Mouse (Mus musculus) CH12.LX (cell line): Measurements from ENCODE around the gene Ankrd36. TPM values are rescaled to one million over a fixed set of nuclear protein-coding genes. Genes with fewer than 3 reads are reported as not detected.

Experiments
- DNase-seq: peaks from one replicate; pipeline ENCODE4 v3.0.0-alpha.2; 2013; ENCODE audit errors: extremely low read depth
- H3K27ac ChIP-seq: 2 replicates; pipeline ENCODE4 v1.5.1; 2012; ENCODE audit warnings: low read depth, mild to moderate bottlenecking, control low read depth, moderate library complexity; ENCODE audit not compliant: insufficient read depth
- H3K27me3 ChIP-seq: replicated peaks from 2 replicates; pipeline ENCODE3; 2012; ENCODE audit warnings: inconsistent platforms
- H3K36me3 ChIP-seq, 2 experiments: replicated peaks in 1 of 2; 2 replicates each; pipeline versions ENCODE3 to v1.6.1; 2012; ENCODE audit warnings: inconsistent platforms in 1 of 2, low read length in 1 of 2, mild to moderate bottlenecking in 1 of 2, mixed read lengths in 1 of 2, moderate library complexity in 1 of 2; ENCODE audit not compliant: control insufficient read depth in 1 of 2, insufficient read depth in 1 of 2
- H3K4me1 ChIP-seq, 2 experiments: 2 replicates each; pipeline ENCODE4 v1.6.1; 2012; ENCODE audit warnings: inconsistent platforms in 1 of 2, moderate library complexity in 1 of 2; ENCODE audit not compliant: insufficient read depth in 2 of 2, control insufficient read depth in 1 of 2
- H3K4me2 ChIP-seq: 2 replicates; pipeline ENCODE4 v1.6.1; 2012; ENCODE audit warnings: low read depth, mild to moderate bottlenecking, control low read depth; ENCODE audit not compliant: poor library complexity, insufficient read depth, severe bottlenecking
- H3K4me3 ChIP-seq, 3 experiments: fragments of 150-350 bp in 1 of 3; sonication (generic) in 1 of 3; replicated peaks in 1 of 3; 2 replicates each; pipeline versions ENCODE3 to v1.5.1; 2011 to 2012; ENCODE audit warnings: low read depth in 2 of 3, low read length in 2 of 3, mild to moderate bottlenecking in 2 of 3, moderate library complexity in 2 of 3, control low read depth in 1 of 3, improper control_type of control experiment in 1 of 3, inconsistent platforms in 1 of 3, mixed read lengths in 1 of 3; ENCODE audit not compliant: poor library complexity in 1 of 3
- H3K79me2 ChIP-seq: replicated peaks from 2 replicates; pipeline ENCODE4 v1.6.1; 2012; ENCODE audit warnings: mild to moderate bottlenecking, moderate library complexity; ENCODE audit not compliant: control insufficient read depth, poor library complexity, insufficient read depth, severe bottlenecking; ENCODE audit errors: extremely low read depth
- H3K9ac ChIP-seq: 2 replicates; pipeline ENCODE4 v1.6.1; 2012; ENCODE audit warnings: low read depth, mild to moderate bottlenecking, control low read depth, moderate library complexity; ENCODE audit not compliant: insufficient read depth
- H3K9me3 ChIP-seq: replicated peaks from 2 replicates; pipeline ENCODE3; 2012; ENCODE audit warnings: low read length, inconsistent platforms, mixed read lengths
- BHLHE40 ChIP-seq: IDR thresholded peaks from 2 replicates; pipeline ENCODE4 v1.6.1; 2011; ENCODE audit warnings: mild to moderate bottlenecking, low read depth, low read length, improper control_type of control experiment
- CHD1 ChIP-seq: IDR thresholded peaks from 2 replicates; pipeline ENCODE4 v1.6.1; 2012; ENCODE audit warnings: low read depth, low read length, improper control_type of control experiment, inconsistent platforms
- CHD2 ChIP-seq: IDR thresholded peaks from 2 replicates; pipeline ENCODE4 v1.6.1; 2011; ENCODE audit warnings: low read length, improper control_type of control experiment
- CTCF ChIP-seq, 2 experiments: IDR thresholded peaks in 1 of 2; conservative IDR thresholded peaks in 1 of 2; 2 replicates each; pipeline ENCODE4 v1.5.1; 2011 to 2012; ENCODE audit warnings: low read depth in 2 of 2, low read length in 2 of 2, improper control_type of control experiment in 1 of 2, inconsistent platforms in 1 of 2, mild to moderate bottlenecking in 1 of 2, moderate library complexity in 1 of 2
- E2F4 ChIP-seq: IDR thresholded peaks from 2 replicates; pipeline ENCODE4 v1.6.1; 2011; ENCODE audit warnings: low read depth, low read length, improper control_type of control experiment; ENCODE audit not compliant: insufficient replicate concordance
- ELF1 ChIP-seq: IDR thresholded peaks from 2 replicates; pipeline ENCODE4 v1.6.1; 2014; ENCODE audit warnings: low read depth, mild to moderate bottlenecking, inconsistent platforms, low read length, improper control_type of control experiment
- ETS1 ChIP-seq: conservative IDR thresholded peaks from 2 replicates; pipeline ENCODE4 v1.6.1; 2012; ENCODE audit warnings: low read depth, mild to moderate bottlenecking, inconsistent platforms, low read length, improper control_type of control experiment, moderate library complexity
- IRF4 ChIP-seq: IDR thresholded peaks from 2 replicates; pipeline ENCODE4 v1.6.1; 2014; ENCODE audit warnings: low read depth, mild to moderate bottlenecking, inconsistent platforms, low read length, improper control_type of control experiment
- KAT2A ChIP-seq: IDR thresholded peaks from 2 replicates; pipeline ENCODE4 v1.6.1; 2012; ENCODE audit warnings: low read length, improper control_type of control experiment, inconsistent platforms; ENCODE audit not compliant: insufficient replicate concordance
- MXI1 ChIP-seq: IDR thresholded peaks from 2 replicates; pipeline ENCODE4 v1.6.1; 2011; ENCODE audit warnings: mild to moderate bottlenecking, low read depth, low read length, improper control_type of control experiment
- NELFE ChIP-seq: IDR thresholded peaks from 2 replicates; pipeline ENCODE4 v1.6.1; 2011; ENCODE audit warnings: low read depth, low read length, improper control_type of control experiment
- NRF1 ChIP-seq: IDR thresholded peaks from 2 replicates; pipeline ENCODE4 v1.6.1; 2014; ENCODE audit warnings: low read depth, mild to moderate bottlenecking, inconsistent platforms, low read length, improper control_type of control experiment, moderate library complexity
- PAX5 ChIP-seq: IDR thresholded peaks from 2 replicates; pipeline ENCODE4 v1.6.1; 2012; ENCODE audit warnings: low read length, inconsistent platforms, mixed read lengths
- POLR2A ChIP-seq: IDR thresholded peaks from 2 replicates; pipeline ENCODE4 v1.6.1; 2011; ENCODE audit warnings: low read depth, mild to moderate bottlenecking, improper control_type of control experiment, low read length
- POLR2AphosphoS2 ChIP-seq: IDR thresholded peaks from 2 replicates; pipeline ENCODE4 v1.6.1; 2011; ENCODE audit warnings: low read depth, low read length, improper control_type of control experiment
- RAD21 ChIP-seq: IDR thresholded peaks from 2 replicates; pipeline ENCODE4 v1.6.1; 2011; ENCODE audit warnings: low read depth, mild to moderate bottlenecking, low read length, improper control_type of control experiment, moderate library complexity
- RCOR1 ChIP-seq: conservative IDR thresholded peaks from 2 replicates; pipeline ENCODE4 v1.6.1; 2012; ENCODE audit warnings: low read depth, mild to moderate bottlenecking, inconsistent platforms, low read length, improper control_type of control experiment
- SIN3A ChIP-seq: IDR thresholded peaks from 2 replicates; pipeline ENCODE4 v1.6.1; 2012; ENCODE audit warnings: low read length, improper control_type of control experiment, inconsistent platforms
- SMC3 ChIP-seq: IDR thresholded peaks from 2 replicates; pipeline ENCODE4 v1.6.1; 2011; ENCODE audit warnings: low read depth, low read length, improper control_type of control experiment
- UBTF ChIP-seq: IDR thresholded peaks from 2 replicates; pipeline ENCODE4 v1.6.1; 2012; ENCODE audit warnings: low read depth, mild to moderate bottlenecking, inconsistent platforms, low read length, improper control_type of control experiment, moderate library complexity
- USF1 ChIP-seq: IDR thresholded peaks from 2 replicates; pipeline ENCODE4 v1.6.1; 2014; ENCODE audit warnings: low read depth, mild to moderate bottlenecking, inconsistent platforms, low read length, improper control_type of control experiment
- USF2 ChIP-seq: conservative IDR thresholded peaks from 2 replicates; pipeline ENCODE4 v1.6.1; 2011; ENCODE audit warnings: low read depth, low read length, improper control_type of control experiment
- ZC3H11A ChIP-seq: IDR thresholded peaks from 2 replicates; pipeline ENCODE4 v1.6.1; 2012; ENCODE audit warnings: low read depth, mild to moderate bottlenecking, inconsistent platforms, low read length, improper control_type of control experiment
- ZKSCAN1 ChIP-seq: IDR thresholded peaks from 2 replicates; pipeline ENCODE4 v1.6.1; 2012; ENCODE audit warnings: low read depth, inconsistent platforms, low read length, improper control_type of control experiment, borderline replicate concordance
- ZMIZ1 ChIP-seq: IDR thresholded peaks from 2 replicates; pipeline ENCODE4 v1.6.1; 2012; ENCODE audit warnings: low read depth, mild to moderate bottlenecking, inconsistent platforms, low read length, improper control_type of control experiment
- dilution Hi-C: fragments of 300-500 bp; cut with MboI; formaldehyde crosslinking; loops from 2 replicates; pipeline ENCODE4 v1.14.3; 2020; ENCODE audit warnings: low sequenced_read_pairs; ENCODE audit not compliant: extremely low pct_unique_long_range_greater_than_20kb, extremely low pct_ligation_motif_present
- in situ Hi-C: fragments of 300-500 bp; cut with MboI; formaldehyde crosslinking; loops from 3 replicates; pipeline ENCODE4 v1.14.3; 2019; ENCODE audit warnings: low sequenced_read_pairs, low pct_ligation_motif_present, low pct_unique_long_range_greater_than_20kb, mixed read lengths
- polyA plus RNA-seq: library from polyadenylated mRNA; unstranded; fragments of >175 nt; gene quantifications from 2 replicates; pipeline ENCODE4 v1.2.1, GENCODE M21; 2012; ENCODE audit warnings: low read depth; ENCODE audit not compliant: insufficient read length
- total RNA-seq, 2 experiments: library from RNA; depleted of rRNA; stranded (reverse); fragments of 300-350 nt in 1 of 2; fragments of >200 nt in 1 of 2; gene quantifications; 2 replicates each; pipeline ENCODE4 v1.2.3; 2012 to 2014

Ankrd36 gene
- total and polyA plus RNA-seq, 3 experiments, result not detected

- in situ Hi-C loops (no loop called here), dilution Hi-C loops (no loop called here)
- DNase-seq, result no peak
- TF ChIP-seq USF1 (no peak), E2F4 (no peak), RCOR1 (no peak), KAT2A (no peak), ZKSCAN1 (no peak), ELF1 (0 out of 2 replicates have a peak, but pooled peaks have one; percentile 10), POLR2AphosphoS2 (no peak), POLR2A (no peak), IRF4 (peak; percentile 16; the same call in 1 of the 2 replicates), SMC3 (peak; percentile 61), CHD1 (no peak), NELFE (no peak), RAD21 (peak; percentile 82), MXI1 (no peak), NRF1 (no peak), ZC3H11A (no peak; the same call in 1 of the 2 replicates), PAX5 (no peak), CTCF (conservative IDR thresholded peaks at IDR 0.05 in 1 of 2, IDR thresholded peaks at IDR 0.05 in 1 of 2; ENCODE audit: low read depth in 2 of 2, low read length in 2 of 2) (peak in 1 of 2 experiments; percentile 79; a peak in 2 of 4 replicates), SIN3A (no peak)
- no peak overlapping the region for H3K9ac ChIP-seq
- no peaks in the 10 kb centered on the region for H3K79me2 ChIP-seq
- no peak overlapping the region for H3K27ac ChIP-seq
- H3K9me3 ChIP-seq, result no peaks in the 10 kb centered on the region
- H3K4me3 ChIP-seq, result no peak overlapping the region
- H3K36me3 ChIP-seq, result no peaks in the 10 kb centered on the region
- no peaks in the 10 kb centered on the region for H3K27me3 ChIP-seq
- peaks cover 0 to 7% of the 10 kb centered on the region in 2 experiments; a peak in 1 of 4 replicates for H3K4me1 ChIP-seq
- no peak overlapping the region for H3K4me2 ChIP-seq
These were observed 122.3 kb downstream of the Ankrd36 start for GRCm38 (mm10) chr11:5691775-5692174.

DNA sequence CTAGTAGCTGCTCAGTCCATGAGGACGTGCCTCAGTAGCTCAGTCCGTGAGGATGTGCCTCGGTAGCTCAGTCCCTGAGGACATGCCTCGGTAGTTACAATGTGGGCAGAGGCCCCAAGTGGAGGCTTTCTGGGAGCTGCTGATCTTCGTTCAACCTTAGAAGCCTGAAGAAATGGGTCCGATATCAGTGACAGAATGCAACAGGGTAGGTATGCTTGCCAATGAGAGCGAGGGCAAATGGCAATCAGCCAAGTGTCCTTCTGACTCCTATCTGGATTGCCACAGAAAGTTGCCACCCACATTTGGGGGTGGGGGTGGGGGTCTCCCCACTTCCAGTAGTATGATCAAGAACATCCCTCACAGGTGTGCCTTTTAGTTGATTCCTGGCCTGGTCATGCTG is 131.3 kb downstream of the Ankrd36 start:
- H3K36me3 ChIP-seq, result peaks cover 5 to 24% of the 10 kb centered on the region in 2 experiments
- in situ Hi-C loops, result no loop called here
- H3K4me2 ChIP-seq, result no peak overlapping the region

More for the DNA sequence above, 131.3 kb downstream of the Ankrd36 start:
- Histone ChIP-seq H3K79me2 (no peaks in the 10 kb centered on the region), H3K9me3 (no peaks in the 10 kb centered on the region), H3K9ac (no peak overlapping the region), H3K4me3 (no peak overlapping the region), H3K4me1 (peaks cover under 1 to 7% of the 10 kb centered on the region in 2 experiments; a peak in 3 of 4 replicates), H3K27me3 (no peaks in the 10 kb centered on the region), H3K27ac (no peak overlapping the region)
- DNase-seq, result no peak
- TF ChIP-seq UBTF (no peak), BHLHE40 (no peak), ETS1 (no peak), USF1 (no peak), IRF4 (no peak), CHD2 (no peak), POLR2AphosphoS2 (no peak), USF2 (no peak), NELFE (no peak), CTCF (conservative IDR thresholded peaks at IDR 0.05 in 1 of 2, IDR thresholded peaks at IDR 0.05 in 1 of 2; ENCODE audit: low read depth in 2 of 2, low read length in 2 of 2) (no peak), ZMIZ1 (no peak)
- dilution Hi-C loops, result no loop called here
